Mouse (Mus musculus): ENCODE results near the gene Mrgpre. TPM values are rescaled to one million over a fixed set of nuclear protein-coding genes. Genes with fewer than 3 reads are reported as not detected.

Mrgpre gene
- total RNA-seq (2015; ENCODE audit: low replicate concordance) = not detected in 2 replicates
- total RNA-seq (2017; ENCODE audit: low replicate concordance) = not detected in 2 replicates

DNA sequence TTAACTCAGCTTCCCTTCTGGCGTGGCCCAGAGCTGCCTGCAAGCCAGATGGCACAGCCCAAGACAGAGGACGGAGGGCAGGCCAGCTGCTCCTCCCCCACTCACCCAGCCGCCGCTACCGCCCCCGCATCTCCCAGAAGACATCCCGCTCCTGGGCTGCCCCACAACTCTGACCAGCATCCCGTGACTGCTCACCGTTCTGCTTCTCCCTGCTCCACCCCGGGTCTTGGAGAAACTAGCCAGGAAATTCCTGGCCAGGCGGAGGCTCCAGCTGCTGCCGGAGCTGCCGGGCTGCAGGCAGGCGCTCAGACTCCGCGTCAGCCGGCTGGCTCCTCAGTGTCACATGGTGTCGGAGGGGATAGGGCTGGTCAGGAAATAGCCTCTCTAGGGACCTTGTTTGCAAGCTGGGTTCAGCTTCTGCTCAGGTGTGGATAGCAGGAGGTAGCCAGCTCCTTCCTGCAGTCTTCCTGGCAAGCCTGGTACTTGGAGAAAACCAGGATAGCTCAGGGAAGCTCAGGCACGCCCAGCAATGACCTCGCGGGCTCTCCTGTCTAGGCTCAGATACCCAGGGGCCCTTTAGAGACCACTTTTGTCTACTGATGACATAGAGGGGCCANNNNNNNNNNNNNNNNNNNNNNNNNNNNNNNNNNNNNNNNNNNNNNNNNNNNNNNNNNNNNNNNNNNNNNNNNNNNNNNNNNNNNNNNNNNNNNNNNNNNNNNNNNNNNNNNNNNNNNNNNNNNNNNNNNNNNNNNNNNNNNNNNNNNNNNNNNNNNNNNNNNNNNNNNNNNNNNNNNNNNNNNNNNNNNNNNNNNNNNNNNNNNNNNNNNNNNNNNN lies at the start of gene Mrgpre:
Mrgpre (minus strand) TSS at position 505 of the 834 bp plus-strand sequence.
- no peak for ATAC-seq (replicated peaks; ENCODE audit: low FRiP score, poor library complexity, severe bottlenecking)

DNA sequence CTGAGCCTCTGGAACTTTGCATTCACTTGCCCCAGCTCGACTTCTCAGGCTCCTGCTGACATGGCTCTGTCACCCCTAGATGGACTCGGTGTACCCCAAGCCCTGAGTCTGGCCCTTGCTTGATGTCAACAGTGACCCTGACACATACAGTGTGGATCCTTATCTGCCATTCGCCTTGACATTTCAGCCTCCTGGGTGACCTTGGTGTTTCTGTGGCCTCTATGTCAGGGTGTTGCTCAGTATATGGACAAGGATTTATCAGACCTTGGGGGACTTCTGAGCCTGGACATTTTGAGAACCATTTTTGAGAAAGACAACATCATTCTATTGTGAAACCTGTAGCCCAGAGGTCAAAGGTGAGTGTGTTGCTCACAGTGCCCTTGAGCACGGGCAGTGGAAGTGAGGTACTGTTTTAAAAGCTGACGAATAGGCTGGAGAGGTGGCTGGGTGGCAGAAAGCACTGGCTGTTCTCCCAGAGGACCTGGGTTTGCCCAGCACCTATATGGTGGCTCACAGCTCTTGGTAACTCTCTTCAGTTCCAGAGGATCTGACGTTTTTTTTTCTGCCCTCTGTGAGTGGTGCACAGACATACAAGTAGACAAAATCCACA lies 49.4 kb upstream of the Mrgpre start:
- ATAC-seq (replicated peaks; ENCODE audit: low FRiP score, poor library complexity, severe bottlenecking) = no peak

DNA sequence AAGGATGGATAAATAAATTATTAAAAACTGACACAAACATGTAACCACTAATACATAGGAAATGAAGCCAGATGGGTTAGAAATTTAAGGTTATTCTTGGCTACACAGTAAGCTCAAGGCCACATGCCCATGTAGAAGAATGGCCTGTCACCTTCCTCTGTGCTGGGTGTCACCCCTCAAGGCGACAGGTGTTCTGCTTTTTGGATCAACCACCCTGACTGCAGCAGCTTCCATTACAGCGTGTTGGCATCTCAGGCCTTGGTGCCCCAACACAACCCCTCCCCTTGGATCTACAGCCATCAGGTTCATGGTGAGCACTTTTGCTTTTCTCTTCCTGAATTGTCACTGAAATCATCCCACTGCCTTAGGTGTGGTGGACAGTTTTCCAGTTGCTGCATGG lies 48.3 kb upstream of the Mrgpre start:
- no peak for ATAC-seq (replicated peaks; ENCODE audit: low FRiP score, poor library complexity, severe bottlenecking)

GRCm38 (mm10) chr7:143832196-143832595 lies 47.9 kb upstream of the Mrgpre start:
- ATAC-seq (replicated peaks; ENCODE audit: low FRiP score, poor library complexity, severe bottlenecking) = no peak

DNA sequence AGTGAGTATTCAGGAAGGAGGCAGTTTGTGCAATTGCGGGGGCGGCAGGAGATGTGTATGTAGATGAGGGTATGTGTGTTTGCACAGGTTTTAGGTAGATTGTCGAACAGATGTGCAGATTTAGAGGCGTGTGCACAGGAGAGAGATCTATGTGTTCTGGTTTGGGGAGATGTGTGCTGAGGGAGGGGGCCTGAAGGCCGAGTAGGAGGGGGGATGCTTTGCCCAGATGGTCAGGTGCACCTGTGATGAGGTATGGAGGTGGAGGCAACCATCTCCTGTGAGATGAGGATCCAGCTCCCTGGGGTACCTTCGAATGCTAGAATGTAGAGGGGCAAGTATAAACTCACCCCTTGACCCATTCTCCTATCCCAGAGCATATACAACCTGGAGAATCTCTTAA lies 46.1 kb upstream of the Mrgpre start:
- ATAC-seq (replicated peaks; ENCODE audit: low FRiP score, poor library complexity, severe bottlenecking) = peak; percentile 30

GRCm38 (mm10) chr7:143829504-143830331 lies 45.4 kb upstream of the Mrgpre start:
- peak; percentile 97 for ATAC-seq (replicated peaks; ENCODE audit: low FRiP score, poor library complexity, severe bottlenecking)

DNA sequence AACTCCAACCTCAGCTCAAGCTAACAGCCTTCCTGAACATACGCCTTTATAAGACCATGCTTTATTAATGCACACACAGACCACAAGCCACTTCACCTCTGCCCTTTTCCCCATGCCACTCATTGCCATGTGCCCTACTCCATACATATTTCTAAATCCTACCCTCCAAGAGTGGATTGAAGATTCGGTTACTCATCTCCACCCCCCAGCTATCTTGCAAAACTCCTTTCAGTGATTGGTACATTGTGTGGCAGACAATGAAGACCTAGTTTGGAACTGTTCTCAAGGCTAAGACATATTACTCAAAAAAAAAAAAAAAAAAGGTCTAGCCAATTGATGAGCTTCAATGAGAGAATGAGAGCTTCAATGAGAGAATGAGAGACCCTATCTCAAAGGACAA lies 42.7 kb upstream of the Mrgpre start:
- no peak for ATAC-seq (replicated peaks; ENCODE audit: low FRiP score, poor library complexity, severe bottlenecking)

DNA sequence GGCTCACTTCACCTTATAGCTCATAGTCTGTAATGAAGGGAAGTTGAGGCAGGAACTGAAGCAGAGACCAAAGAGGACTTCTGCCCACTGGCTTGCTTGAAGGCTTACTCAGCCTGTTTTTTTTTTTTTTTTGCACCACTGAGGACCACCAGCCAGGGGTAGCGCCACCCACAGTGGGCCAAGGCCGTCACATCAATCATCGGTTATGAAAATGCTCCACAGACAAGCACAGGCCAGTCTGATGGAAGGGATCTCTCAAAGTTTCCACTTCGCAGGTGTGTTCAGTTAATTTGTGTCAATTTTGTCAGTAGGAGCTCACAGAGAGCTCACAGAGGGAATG lies 38.9 kb upstream of the Mrgpre start:
- ATAC-seq (replicated peaks; ENCODE audit: low FRiP score, poor library complexity, severe bottlenecking) = no peak

DNA sequence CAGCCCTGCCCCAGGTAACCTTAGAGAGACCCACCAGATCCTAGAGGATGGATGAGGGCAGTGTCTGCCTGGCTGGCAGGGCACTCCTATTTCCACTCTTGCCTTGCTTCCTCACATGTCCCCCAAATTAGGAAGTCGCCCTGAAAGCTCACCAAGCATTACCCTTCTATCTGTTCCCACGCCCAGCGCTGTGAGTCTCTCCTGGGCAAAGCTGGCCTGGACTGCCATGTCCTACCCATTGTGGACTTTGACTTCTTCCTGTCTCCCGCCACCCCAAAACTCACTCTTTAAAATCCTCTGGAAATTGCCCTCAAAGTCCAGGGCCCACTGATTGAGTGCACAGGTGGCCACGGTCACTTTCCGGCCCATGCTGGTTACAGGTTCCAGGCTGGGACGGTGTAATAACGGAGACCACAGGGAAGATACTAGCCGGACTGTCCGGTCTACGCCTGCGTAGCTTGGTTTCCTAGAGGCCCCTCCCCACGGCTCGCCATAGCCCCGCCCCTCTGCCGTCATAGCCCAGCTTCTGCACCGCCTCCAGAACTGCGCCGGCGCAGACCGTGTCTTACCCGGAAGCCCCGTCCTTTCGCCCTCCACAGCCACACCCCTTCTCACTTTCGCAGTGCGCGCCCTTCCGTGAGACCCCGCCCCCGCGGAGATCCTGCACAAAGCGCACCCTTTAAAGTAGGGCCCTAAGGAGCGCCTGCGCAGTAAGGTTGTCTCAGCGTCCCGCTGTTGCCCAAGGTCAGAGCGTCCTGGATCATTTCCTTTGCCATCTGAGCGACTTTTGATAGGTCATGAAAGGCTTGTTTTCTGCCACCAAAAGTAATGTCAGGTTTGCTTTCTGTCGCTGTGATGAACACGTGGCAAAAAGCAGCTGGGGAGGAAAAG lies 38.3 kb upstream of the Mrgpre start, which contains the start of the genes Nadsyn1 and Dhcr7:
Nadsyn1 (minus strand) TSS at position 475 of the 891 bp plus-strand sequence.
Dhcr7 (plus strand) TSS at position 771 of the 891 bp plus-strand sequence.
- peak; percentile 96 for ATAC-seq (replicated peaks; ENCODE audit: low FRiP score, poor library complexity, severe bottlenecking)

- no peak for ATAC-seq (replicated peaks; ENCODE audit: low FRiP score, poor library complexity, severe bottlenecking)
Measured at GRCm38 (mm10) chr7:143821241-143821640, 36.9 kb upstream of the Mrgpre start.

- ATAC-seq (replicated peaks; ENCODE audit: low FRiP score, poor library complexity, severe bottlenecking) = no peak
Measured at GRCm38 (mm10) chr7:143819201-143819600, 34.9 kb upstream of the Mrgpre start.

DNA sequence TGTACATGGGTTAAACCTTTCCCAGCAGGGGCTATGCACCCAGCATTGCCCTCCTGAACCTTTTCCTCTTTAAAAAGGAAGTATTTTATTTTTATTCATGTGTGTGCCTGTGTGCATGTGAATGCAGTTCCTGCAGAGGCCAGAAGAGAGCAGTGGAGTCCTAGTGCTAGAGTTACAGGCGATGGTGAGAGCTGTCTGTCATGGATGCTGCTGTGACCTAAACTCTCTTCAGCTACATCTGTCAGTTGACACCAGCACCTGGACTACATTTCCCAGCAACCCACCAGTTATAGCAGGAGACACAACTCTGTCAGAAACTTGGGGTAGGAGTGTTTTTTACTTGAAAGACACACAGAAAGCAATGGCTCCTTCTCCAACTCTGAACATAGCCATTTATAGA lies 24.6 kb upstream of the Mrgpre start:
- no peak for ATAC-seq (replicated peaks; ENCODE audit: low FRiP score, poor library complexity, severe bottlenecking)

GRCm38 (mm10) chr7:143805199-143805624 lies 20.9 kb upstream of the Mrgpre start:
- no peak for ATAC-seq (replicated peaks; ENCODE audit: low FRiP score, poor library complexity, severe bottlenecking)

GRCm38 (mm10) chr7:143801195-143802065 lies 17.1 kb upstream of the Mrgpre start:
- ATAC-seq (replicated peaks; ENCODE audit: low FRiP score, poor library complexity, severe bottlenecking) = no peak

GRCm38 (mm10) chr7:143800770-143801169 lies 16.5 kb upstream of the Mrgpre start:
- no peak for ATAC-seq (replicated peaks; ENCODE audit: low FRiP score, poor library complexity, severe bottlenecking)

GRCm38 (mm10) chr7:143798783-143799182 lies 14.5 kb upstream of the Mrgpre start:
- no peak for ATAC-seq (replicated peaks; ENCODE audit: low FRiP score, poor library complexity, severe bottlenecking)

DNA sequence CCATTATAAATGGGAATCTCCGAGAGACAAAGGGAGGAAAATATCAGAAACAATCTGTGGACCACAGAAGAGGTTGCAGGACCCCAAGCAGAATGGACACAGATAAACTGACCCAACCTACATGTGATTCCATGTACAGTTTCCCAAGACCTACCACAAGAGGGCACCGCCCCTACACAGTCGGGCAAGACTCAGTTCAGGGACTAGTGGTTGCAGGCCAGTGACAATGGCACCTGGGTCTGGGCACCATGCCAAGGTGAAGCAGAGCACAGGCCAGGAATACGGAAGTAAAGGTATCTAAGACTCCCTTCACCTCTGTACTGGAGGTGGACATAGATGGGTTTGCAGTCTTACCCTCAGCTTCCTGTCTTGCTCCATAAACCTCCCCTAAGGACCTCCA lies 8.8 kb upstream of the Mrgpre start:
- no peak for ATAC-seq (replicated peaks; ENCODE audit: low FRiP score, poor library complexity, severe bottlenecking)

GRCm38 (mm10) chr7:143792336-143792985 lies 8.2 kb upstream of the Mrgpre start:
- ATAC-seq (replicated peaks; ENCODE audit: low FRiP score, poor library complexity, severe bottlenecking) = no peak

All from erythroblast, adult 5-6 weeks (primary cell).